Mouse (Mus musculus): ENCODE data around the gene Nags. TPM values are rescaled to one million over a fixed set of nuclear protein-coding genes. Genes with fewer than 3 reads are reported as not detected.

Gene Nags
- total and polyA plus RNA-seq, 3 experiments = 5.4 to 9.7 TPM; not detected in 1

- Histone ChIP-seq H3K4me1 (ENCODE audit: control insufficient read depth in 1 of 2, insufficient read depth in 2 of 2, low read length in 2 of 2) (peaks cover 2 to 20% of the 10 kb centered on the region in 2 experiments), H3K9ac (ENCODE audit: control insufficient read depth, low read depth, low read length, poor library complexity, severe bottlenecking) (peak overlapping the region; percentile 79), H3K36me3 (ENCODE audit: control insufficient read depth in 1 of 2, insufficient read depth in 2 of 2, low read length in 2 of 2) (peaks cover 15 to 41% of the 10 kb centered on the region in 2 experiments), H3K27ac (ENCODE audit: control insufficient read depth, low read depth, low read length) (peak overlapping the region; percentile 95), H3K27me3 (ENCODE audit: control insufficient read depth in 1 of 2, insufficient read depth in 2 of 2, low read length in 2 of 2) (no peaks in the 10 kb centered on the region), H3K79me2 (ENCODE audit: control insufficient read depth, insufficient read depth, low read length, poor library complexity) (peaks cover 40% of the 10 kb centered on the region), H3K4me3 (ENCODE audit: control insufficient read depth in 1 of 2, insufficient read depth in 1 of 2, low read depth in 2 of 2, low read length in 2 of 2) (peak overlapping the region in 1 of 2 experiments; percentile 68; a peak in 2 of 4 replicates), H3K9me3 (replicated peaks; ENCODE audit: insufficient read depth, low read length) (no peaks in the 10 kb centered on the region)
- DNase-seq (ENCODE audit: low read depth, low spot score) = peak; percentile 71
- TF ChIP-seq CHD1 (IDR thresholded peaks at IDR 0.05; ENCODE audit: low read depth, low read length) (no peak), ZKSCAN1 (IDR thresholded peaks at IDR 0.05; ENCODE audit: low read depth, low read length) (no peak), GATA1 (IDR thresholded peaks at IDR 0.05; ENCODE audit: low read depth, low read length) (peak; percentile 30; the same call in 1 of the 2 replicates), SIN3A (IDR thresholded peaks at IDR 0.05; ENCODE audit: low read length) (0 out of 2 replicates have a peak, but pooled peaks have one; percentile 11), ZMIZ1 (IDR thresholded peaks at IDR 0.05; ENCODE audit: low read depth, low read length) (peak; percentile 37; the same call in 1 of the 2 replicates), BHLHE40 (IDR thresholded peaks at IDR 0.05; ENCODE audit: borderline replicate concordance, low read depth, low read length) (no peak), ETS1 (IDR thresholded peaks at IDR 0.05; ENCODE audit: low read depth, low read length) (peak; percentile 61; the same call in 1 of the 2 replicates)
Observed at GRCm38 (mm10) chr11:102185677-102186076, 40.4 kb downstream of the Nags start.

- DNase-seq (ENCODE audit: low read depth, low spot score) = no peak
- TF ChIP-seq CHD2 (IDR thresholded peaks at IDR 0.05; ENCODE audit: low read length) (no peak), ZKSCAN1 (IDR thresholded peaks at IDR 0.05; ENCODE audit: low read depth, low read length) (no peak), TBP (IDR thresholded peaks at IDR 0.05; ENCODE audit: low read depth, low read length) (no peak), TCF12 (IDR thresholded peaks at IDR 0.05; ENCODE audit: low read depth, low read length) (no peak), JUND (IDR thresholded peaks at IDR 0.05; ENCODE audit: low read depth, low read length) (no peak), USF1 (IDR thresholded peaks at IDR 0.05; ENCODE audit: low read depth, low read length) (no peak), ZNF384 (IDR thresholded peaks at IDR 0.05; ENCODE audit: low read depth, low read length) (no peak), GABPA (IDR thresholded peaks at IDR 0.05; ENCODE audit: low read depth, low read length) (no peak), CHD1 (IDR thresholded peaks at IDR 0.05; ENCODE audit: low read depth, low read length) (no peak), HCFC1 (IDR thresholded peaks at IDR 0.05; ENCODE audit: low read depth, low read length) (no peak)
- Histone ChIP-seq H3K27me3 (ENCODE audit: control insufficient read depth in 1 of 2, insufficient read depth in 2 of 2, low read length in 2 of 2) (no peaks in the 10 kb centered on the region), H3K27ac (ENCODE audit: control insufficient read depth, low read depth, low read length) (no peak overlapping the region), H3K4me3 (ENCODE audit: control insufficient read depth in 1 of 2, insufficient read depth in 1 of 2, low read depth in 2 of 2, low read length in 2 of 2) (no peak overlapping the region), H3K36me3 (ENCODE audit: control insufficient read depth in 1 of 2, insufficient read depth in 2 of 2, low read length in 2 of 2) (peaks cover 10 to 42% of the 10 kb centered on the region in 2 experiments), H3K79me2 (ENCODE audit: control insufficient read depth, insufficient read depth, low read length, poor library complexity) (peaks cover 39% of the 10 kb centered on the region), H3K9ac (ENCODE audit: control insufficient read depth, low read depth, low read length, poor library complexity, severe bottlenecking) (no peak overlapping the region; the same call in 1 of the 2 replicates), H3K9me3 (replicated peaks; ENCODE audit: insufficient read depth, low read length) (no peaks in the 10 kb centered on the region), H3K4me1 (ENCODE audit: control insufficient read depth in 1 of 2, insufficient read depth in 2 of 2, low read length in 2 of 2) (peaks cover 5 to 25% of the 10 kb centered on the region in 2 experiments)
Observed at GRCm38 (mm10) chr11:102186235-102186634, 40.9 kb downstream of the Nags start.

Data from MEL (cell line).